Mouse (Mus musculus) thymus, postnatal 10 days (tissue): ENCODE measurements around the gene Crim1.

ENCODE experiments used
- DNase-seq, 2 experiments: peaks; one replicate each; pipeline ENCODE4 v3.0.0; 2021; ENCODE audit warnings: low spot score in 2 of 2

Gene Crim1

DNA sequence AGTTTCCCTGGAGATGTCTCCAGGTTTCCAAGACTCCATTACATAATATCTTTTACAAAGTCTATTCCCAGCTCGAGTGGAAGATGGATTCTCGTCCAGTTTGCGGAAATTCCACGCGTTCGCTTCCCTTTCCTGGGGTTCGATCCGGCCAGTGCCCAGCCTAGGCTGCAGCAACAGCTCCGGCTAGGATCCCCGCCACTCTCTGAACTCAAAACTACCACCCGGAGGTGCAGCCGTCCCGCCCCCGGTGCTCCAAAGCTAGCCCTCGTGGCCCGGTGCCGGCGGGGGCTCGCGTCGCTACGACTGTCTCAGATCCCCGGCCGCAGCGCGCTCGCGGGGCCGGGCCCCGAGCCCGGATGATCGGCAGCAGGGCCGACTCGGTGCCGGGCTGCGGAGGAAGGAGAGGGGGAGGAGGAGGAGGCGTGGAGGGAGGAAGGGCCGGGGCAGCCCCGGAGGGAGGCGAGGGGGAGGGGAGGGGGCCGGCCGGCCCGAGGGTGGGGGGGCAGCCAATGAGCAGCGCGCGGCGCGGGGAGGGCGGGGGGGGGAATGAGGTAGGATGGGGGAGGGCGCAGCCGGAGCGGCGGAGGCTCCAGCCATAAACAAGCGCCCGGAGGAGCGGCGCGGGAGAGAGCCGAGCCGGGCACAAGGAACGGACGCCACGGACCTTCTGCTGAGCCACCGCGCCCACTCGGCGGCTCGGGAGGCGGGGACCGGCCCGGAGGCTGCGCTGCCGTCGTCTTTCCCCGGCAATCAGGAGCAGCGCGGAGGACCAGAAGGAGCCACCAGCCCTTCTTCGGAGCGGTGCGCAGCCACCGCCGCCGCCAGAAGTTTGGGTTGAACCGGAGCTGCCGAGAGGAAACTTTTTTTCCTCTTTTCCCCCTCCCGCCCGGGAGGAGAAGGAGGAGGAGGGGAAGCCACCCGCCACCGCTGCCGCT lies at the start of gene Crim1:
Gene Crim1, plus strand, starts transcription at position 623 of the 935 bp plus-strand sequence.
- peak; percentile 39 to 48 for DNase-seq

DNA sequence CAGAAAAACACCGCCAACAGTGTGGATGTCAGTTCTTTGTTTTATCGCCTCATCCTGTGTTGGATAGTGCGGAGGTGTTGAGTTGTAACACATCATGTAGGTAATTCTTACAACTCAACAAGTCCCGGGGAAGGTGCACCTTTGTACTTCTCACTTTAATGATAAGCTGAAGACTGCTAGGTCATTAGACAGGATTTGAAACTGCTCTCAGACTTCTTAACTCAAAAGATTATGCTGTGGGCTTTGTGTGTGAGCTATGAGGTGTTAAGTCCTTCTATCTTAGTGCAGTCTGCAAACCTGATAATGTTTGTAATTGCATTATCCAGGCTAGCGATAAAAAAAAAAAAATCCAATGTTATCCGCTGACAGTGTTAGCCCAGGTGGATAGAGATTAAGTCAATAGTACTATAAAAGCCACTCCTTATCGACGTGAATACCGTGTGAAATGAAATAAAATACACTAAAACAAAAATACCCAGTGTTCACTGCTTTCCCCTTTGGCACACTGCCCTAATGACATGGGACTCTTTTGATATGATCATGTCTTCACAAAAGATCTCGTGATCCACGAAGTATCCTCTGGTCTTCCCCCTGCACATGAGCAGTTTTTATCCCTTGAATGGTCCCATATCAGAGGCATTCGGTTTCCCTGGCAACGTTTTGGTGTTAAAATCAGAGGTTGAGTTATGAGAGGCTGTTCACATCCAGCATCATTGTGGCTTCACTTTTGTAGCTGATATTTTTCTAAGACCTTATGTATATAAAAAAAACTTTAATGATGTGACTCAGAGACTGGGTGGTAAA lies 48.4 kb upstream of the Crim1 start:
- DNase-seq = no peak

DNA sequence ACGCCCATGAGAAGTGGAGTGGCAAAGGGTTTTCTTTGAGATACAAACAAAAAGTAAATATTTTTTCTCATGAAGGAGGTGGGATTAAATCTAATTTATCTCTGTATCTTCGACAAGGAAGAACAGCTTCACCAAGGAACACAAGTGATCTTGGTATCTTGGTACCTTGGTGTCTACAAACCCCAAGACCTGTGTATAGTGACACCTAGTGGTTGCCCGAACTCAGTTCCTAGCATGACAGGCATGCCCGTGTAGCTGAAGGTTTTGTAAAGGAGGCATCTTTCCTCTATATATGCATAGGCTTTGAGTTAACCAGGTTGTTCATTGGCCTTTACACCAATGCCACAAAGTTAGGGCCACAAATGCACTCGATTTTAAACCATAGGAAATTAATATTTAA lies 36.8 kb upstream of the Crim1 start:
- peak; percentile 25 to 68 for DNase-seq

DNA sequence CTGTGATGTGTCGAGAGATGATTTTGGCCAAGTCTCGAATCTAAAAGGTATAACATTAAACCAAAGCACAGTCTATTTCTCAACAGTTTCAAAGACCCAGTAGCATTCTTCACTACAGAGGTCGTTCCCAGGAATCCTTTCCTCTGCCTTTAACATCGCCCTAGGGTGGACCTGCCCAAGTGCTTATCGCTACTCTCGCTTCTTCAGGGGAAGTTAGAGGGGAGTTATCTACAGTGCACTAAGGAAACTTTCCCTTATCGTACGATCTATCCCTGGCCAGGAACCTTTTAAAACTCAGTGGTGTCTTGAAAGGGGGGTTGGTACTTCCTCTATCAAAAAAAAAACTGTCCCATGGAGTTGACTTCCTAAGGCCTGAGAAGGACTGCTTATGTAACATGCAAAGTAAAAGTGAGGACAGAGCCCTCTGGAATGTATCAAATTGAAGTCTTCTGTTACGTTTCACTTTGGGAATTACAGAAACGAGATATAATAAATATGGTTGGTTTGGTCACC lies 36.3 kb upstream of the Crim1 start:
- DNase-seq = no peak

DNA sequence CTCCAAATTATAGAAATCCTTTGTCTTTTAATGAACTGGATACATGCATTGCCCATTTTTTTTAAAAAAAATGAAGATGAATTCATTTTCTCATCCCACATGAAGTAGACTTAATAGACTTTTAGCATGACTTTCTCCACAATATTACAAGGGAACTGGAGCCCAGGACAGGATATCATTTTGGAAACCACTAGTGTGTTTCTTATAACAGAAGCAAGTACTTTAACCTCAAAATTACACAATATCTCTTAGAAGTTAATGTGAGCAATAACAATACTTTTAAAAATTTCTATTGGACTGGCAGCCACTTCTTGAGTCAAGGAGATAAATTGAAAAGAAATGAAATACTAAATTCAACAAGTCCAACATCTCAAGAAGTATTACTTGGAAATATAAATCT lies 34.2 kb upstream of the Crim1 start:
- no peak for DNase-seq

DNA sequence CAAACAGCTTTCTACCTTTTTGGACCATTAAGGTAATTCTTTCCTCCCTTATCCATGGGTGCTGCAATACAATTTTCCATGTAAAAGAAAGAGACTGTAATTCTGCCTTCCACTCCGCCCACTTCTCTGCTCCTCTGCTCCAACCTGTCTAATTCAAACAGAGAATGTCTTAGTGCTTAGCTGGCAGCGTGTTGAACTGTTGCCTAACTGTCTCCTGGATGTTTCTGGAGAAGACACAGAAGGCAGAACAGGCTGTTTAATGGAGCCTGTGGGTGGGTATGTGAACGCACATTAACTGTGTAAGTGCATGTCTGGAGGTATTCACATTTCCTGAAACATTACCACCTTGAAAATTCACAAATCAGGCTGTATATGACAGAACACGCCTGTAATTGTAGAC lies 33.5 kb upstream of the Crim1 start:
- no peak for DNase-seq

DNA sequence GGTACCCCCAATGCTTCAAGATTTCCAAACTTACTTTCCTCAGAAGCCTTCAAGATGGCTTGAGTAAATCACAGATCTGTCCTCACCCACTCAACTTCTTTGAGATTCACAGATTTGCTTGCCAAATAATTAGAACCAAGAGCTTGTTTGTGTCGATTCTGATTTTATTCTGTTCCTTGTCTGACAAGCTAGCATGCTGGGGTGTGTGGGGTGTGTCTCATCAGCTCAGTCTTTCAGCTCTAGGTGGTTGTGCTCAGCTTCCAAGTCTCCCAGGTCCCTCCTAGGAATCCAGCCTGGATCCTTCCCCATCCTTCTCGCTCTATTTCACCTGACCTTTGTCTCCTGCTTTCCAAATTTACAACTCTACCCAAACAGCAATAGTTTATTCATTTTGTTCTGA lies 27.7 kb upstream of the Crim1 start:
- DNase-seq = no peak

DNA sequence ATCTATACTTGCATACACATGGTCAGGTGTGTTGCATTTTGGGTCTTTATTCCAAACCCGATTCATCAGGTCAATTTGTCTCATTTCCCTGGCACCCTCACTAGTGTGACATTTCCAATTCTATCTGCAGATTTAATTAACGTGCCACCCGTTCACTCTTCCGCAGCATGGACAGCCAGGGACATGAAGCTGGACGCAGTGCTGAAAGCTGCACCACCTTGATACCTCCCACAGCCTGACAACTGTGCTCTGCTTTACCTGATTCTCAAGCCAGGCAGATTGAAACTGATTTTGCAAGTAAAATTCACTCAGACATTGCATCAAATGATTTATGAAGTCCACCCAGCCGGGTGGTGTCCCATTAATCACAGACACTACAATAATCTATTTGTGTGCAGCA lies 19.3 kb upstream of the Crim1 start:
- no peak for DNase-seq

DNA sequence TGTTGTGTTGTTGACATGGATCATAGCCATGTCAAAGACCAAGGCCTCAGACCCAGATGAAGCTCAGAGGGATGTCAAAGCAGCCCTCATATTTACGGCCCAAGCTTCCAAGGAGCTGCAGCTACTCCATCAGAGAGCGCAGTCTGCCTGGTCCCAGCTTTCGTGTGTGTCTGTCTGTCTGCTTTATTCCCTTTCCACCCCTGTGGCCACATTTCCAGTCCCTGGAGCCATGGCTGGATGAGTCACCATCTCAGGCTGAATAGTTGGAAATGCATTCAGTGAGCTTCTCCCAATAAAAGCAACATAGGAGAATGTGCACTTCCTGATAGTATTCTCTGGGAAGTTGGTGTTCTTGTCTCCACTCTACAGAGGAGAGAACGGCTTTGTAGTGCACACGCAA lies 3.9 kb upstream of the Crim1 start:
- DNase-seq = no peak

DNA sequence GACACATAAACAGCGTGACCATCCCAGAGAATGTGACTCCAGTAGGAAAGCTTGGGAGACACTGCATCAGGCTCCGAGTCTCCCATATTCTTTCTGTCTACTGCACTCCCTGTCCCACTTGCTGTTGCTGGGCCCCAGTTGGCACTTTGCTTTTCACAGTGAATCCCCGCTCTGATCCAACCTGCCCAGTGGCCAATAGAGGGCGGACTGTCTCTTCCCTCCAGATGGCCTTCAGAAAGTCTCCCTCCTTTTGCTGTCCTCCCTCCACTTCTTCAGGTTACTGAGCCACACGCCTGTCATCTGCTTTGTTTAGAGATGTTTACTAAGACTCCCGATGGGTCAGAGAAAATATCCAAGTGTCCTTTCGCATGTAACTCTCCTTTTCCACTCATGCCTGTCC lies 2.9 kb upstream of the Crim1 start:
- peak in 1 of 2 experiments; percentile 20 for DNase-seq

DNA sequence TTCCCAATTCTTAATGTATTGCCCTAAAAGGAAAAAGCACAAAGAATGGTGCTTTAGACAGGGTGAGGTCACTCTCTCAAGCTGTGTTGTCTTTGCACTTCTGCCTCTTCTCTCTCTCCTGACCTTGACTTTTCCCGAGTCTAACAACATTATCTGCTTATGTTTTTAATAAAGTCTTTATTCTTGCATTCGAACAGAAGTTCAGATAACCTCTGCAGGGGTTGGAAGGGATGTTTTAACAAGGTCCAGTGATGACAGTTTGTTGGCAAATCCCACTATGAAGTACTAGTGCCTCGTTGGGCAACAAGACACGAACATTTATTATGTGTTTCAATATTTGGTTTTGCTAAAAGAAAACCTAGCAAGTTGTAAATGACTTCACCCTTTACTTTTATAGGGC lies 1.9 kb upstream of the Crim1 start:
- DNase-seq = no peak

DNA sequence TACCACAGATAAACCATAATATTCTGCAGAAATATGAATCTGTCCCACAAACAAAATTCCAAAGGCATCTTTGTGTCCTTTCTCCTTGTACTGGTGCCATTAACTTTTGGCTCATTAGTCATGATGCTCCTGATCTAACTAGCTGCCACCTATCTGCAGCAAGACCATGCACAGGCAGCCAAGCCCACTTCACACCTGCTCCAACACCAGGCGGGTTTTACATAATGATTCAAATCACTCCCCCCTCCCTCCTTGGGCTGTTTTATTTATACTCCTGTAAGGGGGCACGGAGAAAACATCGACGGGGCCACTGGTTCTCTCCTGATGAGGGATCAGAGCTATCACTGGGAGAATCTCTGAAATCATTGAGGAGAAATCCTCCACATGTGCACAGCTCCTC lies 1.2 kb upstream of the Crim1 start:
- no peak for DNase-seq

DNA sequence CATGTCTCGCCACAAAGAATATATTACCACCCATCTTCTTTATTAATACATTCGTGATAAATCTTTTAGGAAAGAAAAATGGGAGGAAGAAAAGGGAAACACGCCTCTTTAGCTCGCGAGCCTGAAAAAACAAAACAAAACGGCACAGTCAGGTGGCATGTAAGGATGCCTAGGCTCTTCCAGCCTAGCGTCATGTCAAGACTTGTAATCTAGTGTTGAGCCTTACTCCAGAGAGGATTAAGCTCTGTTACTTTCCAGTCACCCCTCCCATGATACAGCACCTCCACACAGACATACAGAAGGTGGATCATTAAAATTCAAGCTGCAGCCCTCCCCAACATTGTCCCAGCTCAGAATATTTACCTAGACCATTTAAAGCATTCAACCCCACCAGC lies 820 bp upstream of the Crim1 start:
- no peak for DNase-seq

DNA sequence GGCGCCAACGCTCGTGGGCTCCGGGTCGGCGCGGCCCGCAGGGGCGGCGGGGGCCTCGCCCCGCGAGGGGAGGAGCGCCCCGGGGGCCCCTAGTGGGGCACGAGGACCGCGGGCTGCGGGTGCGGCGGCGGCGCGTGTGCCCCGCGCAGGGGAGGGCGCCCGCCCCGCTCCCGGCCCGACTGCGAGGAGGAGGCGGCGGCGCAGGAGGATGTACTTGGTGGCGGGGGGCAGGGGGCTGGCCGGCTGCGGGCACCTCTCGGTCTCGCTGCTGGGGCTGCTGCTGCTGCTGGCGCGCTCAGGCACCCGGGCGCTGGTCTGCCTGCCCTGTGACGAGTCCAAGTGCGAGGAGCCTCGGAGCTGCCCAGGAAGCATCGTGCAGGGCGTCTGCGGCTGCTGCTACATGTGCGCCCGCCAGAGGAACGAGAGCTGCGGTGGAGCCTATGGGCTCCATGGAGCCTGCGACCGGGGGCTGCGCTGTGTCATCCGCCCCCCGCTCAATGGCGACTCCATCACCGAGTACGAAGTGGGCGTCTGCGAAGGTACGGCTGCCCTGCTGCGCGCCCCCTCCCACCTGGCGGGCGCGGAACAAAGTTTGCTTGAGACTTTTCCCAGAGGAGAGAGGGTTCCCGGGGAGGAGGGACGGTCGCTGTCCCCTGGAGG lies 643 bp downstream of the Crim1 start:
- peak; percentile 27 to 31 for DNase-seq

DNA sequence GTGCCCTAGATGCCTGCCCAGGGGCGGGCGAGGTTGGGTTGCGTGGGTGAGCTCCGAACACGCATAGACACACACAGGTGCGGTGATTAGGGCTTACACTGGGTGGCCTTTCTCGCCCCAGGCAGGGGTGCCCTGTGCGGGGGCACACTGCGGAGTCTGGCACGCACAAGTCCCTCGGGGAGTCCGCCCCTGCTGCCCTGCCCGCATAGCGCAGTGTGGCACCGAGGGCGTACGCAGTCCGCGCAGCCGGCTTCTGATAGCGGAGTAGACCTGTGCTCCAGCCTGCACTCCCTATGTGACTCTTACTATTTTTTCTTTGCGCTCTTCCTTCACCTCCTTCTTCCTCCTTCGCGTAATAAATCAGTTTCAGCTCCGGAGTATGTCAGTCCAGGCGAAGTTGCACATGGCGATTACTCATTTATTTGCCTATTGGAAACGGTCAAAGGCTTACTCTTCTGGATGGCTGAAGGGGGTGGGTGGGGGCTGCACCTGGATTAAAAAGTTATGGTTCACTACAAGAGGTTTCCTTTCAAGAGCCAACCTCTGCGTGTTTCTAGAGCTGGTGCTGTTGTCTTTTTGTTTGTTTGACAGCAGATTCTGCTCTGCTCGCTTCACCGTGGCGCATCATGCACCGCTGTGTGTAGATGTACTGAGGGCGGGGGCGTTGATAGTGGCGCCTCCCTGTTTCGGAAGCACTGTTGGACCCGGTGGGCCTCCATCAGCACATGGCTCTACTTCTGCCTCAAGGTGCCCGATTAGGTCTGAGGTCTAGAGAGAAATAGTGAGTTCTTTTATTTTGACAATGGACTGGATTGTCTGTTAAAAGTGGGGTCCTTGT lies 1.4 kb downstream of the Crim1 start:
- DNase-seq = peak; percentile 18 to 19

DNA sequence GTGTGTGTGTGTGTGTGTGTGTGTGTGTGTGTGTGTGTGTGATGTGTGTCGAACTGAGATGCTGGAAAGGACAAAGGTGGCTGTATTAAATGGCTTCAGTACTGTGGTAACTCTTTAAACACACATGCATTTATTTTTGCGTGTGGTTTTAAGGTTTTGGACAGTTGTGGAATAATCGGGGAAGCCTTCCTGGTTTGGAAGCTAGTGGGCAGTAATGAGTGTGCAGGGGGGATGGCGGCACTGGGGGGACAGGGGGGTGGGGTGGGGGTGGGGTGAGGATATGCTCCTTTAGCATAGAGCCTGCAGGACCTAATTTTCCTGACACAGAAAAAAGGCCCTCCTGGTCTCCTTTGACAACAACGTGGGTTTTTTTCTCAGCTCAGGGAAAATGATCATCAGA lies 2.2 kb downstream of the Crim1 start:
- no peak for DNase-seq

DNA sequence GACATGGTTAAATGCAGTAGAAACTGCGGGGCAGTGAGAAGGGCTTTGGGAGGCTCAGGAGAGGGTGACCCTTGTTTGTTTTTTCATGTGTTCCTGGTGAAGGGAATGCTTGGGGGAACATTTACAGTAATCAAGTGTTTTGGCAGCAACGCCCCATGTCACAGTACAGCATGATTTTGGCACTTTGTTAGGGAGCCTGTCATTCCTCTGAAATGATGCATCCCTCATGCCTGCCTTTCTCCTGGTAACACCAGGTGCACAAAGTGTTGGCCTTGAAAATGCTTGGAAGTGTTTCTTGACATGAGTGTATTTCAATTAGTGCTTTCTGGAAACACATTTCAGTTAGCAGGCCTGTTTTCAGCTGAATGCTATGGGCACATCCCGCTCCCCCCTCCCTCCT lies 2.7 kb downstream of the Crim1 start:
- DNase-seq = no peak

DNA sequence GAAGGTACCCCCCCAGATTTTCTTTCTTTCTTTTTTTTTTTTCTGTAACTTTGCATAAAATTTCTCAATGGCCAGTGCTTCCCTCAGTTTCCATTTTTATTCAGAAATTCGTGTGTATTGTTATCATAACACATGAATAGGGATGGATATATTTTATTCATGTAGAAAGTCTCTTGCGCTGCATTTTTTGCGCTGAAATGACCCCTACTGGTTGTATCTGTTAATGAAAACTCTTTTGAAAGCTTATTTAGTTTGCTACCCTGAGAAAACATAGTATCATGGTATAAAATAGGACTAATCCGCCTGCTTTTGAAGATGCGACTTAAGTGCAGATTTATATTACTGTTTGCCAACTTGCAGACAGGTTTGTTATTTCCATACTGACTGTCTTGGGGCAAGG lies 3.4 kb downstream of the Crim1 start:
- DNase-seq = no peak

DNA sequence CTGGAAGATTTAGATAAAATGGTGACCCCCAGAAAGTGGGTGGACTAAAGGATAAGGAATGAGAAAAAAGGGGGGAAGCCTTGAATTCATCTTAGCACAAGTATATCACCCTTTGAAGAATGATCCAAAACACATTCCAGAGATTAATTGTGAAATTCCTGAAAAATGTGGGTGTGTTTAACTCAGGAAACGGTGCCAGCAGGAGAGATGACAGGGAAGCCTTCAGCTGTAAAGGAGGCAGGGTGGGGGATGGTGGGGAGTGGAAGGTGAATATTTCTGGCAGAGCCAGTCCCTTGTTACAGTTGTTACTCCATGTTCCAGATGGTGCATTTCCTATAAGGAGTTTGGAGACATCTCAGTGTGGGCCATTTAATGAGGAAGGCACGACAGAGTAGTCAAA lies 6.4 kb downstream of the Crim1 start:
- DNase-seq = no peak

DNA sequence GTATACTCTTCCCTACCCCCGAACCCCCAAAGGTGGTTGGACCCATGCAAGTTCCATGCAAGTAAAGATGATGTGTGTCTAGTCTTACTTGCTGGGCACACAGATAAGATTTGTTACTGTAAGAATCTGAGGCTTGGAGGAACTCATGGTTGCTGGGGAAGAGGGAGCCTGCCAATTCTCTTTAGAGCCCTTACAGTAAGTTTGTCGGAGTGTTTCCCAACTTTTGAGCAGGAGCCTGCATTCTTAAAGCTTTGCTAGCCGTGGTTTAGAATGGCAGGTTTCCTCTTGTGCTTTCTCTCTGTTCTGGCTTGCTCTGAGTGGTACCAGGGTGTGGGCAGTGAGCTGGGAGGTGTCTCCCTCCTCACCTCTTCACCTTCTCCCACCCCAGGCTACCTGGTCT lies 7.2 kb downstream of the Crim1 start:
- no peak for DNase-seq

DNA sequence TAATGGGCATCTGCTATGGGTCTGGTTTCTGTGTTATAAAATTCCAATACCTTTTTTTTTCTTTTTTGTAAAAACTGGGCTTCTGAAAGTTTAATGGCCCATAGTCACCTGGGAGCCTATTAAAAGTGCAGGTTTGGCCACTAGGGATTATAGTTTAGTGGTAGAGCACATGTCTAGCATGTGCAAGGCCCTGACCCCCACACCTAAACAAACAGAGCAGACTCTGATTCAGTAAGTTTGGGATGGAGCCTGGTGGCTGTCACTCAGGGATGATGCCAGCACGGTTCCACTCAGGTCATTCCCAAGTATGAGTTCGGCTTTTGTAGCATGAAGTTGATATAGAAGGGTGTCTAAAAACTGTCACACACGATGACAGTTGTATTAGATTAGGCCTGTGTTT lies 8.8 kb downstream of the Crim1 start:
- no peak for DNase-seq
